Mouse (Mus musculus): ENCODE data around the gene Sh2d1b2. TPM values are rescaled to one million over a fixed set of nuclear protein-coding genes. Genes with fewer than 3 reads are reported as not detected.
A peak's percentile ranks its signal among the peaks of the same experiment; 100 is the strongest.

Gene Sh2d1b2
- total RNA-seq, 4 experiments from 2014 or later: not detected

- no peak for DNase-seq (ENCODE audit: low spot score in 2 of 2)
Measured at GRCm38 (mm10) chr1:170277016-170277415, 44.5 kb downstream of the Sh2d1b2 start, which contains the start of gene Sh2d1b1. Gene Sh2d1b1, plus strand, starts transcription at chr1:170277320.

DNA sequence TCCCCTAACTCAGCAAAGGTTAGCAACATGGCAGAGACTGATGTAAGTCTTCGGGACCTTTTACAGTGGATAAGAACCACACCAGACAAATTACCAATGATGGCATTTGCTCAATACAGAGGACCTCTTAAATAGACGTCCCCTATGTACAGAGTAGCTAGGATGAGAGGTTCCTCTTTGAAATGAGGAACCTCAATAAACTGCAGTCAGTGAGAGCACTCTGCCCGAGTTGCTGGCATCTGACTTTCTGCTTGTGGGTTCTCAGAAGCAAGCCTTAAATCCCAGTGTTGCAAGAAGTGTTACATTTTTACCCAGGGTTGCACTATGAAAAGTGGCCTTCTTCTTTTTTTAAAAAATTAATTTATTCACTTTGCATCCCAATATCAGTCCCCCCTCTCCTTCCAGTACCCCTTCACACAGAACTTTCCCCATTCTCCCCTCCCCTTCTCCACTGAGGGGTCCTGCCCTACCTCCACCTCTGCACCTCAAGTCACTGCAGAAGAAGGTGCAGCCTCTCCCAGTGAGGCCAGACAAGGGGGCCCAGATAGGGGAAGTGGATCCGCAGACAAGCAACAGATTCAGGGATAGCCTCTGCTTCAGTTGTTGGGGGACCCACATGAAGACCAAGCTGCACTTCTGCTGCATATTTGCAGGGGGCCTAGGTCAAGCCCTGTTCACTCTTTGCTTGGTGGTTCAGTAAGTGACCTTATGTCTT, 50.0 kb downstream of the Sh2d1b2 start:
- no peak for DNase-seq (ENCODE audit: low spot score in 2 of 2)

- DNase-seq (ENCODE audit: low spot score in 2 of 2): peak; percentile 33 to 36
Measured at GRCm38 (mm10) chr1:170292239-170292951, 59.8 kb downstream of the Sh2d1b2 start.

- no peak for DNase-seq (ENCODE audit: low spot score in 2 of 2)
Measured at GRCm38 (mm10) chr1:170293257-170293656, 60.7 kb downstream of the Sh2d1b2 start.

GRCm38 (mm10) chr1:170294786-170295570, 62.4 kb downstream of the Sh2d1b2 start:
- peak in 1 of 2 experiments; percentile 33 for DNase-seq (ENCODE audit: low spot score in 2 of 2)

GRCm38 (mm10) chr1:170299496-170299895, 66.9 kb downstream of the Sh2d1b2 start:
- no peak for DNase-seq (ENCODE audit: low spot score in 2 of 2)

GRCm38 (mm10) chr1:170301686-170302085, 69.1 kb downstream of the Sh2d1b2 start:
- peak in 1 of 2 experiments; percentile 2 for DNase-seq (ENCODE audit: low spot score in 2 of 2)

- peak in 1 of 2 experiments; percentile 1 for DNase-seq (ENCODE audit: low spot score in 2 of 2)
Measured at GRCm38 (mm10) chr1:170302456-170302855, 69.9 kb downstream of the Sh2d1b2 start.

- no peak for DNase-seq (ENCODE audit: low spot score in 2 of 2)
Measured at GRCm38 (mm10) chr1:170303103-170303502, 70.6 kb downstream of the Sh2d1b2 start.

Other genes starting within 250 kb of the Sh2d1b2 start
- 1 to 10 TPM; 5.4 to 8.3 (median 6.5) TPM for gene Ddr2, start 122.0 kb upstream of the Sh2d1b2 start, total RNA-seq (2022)
- 10 to 100 TPM; 55.4 to 72.9 (median 60.0) TPM for gene Uap1, start 57.8 kb upstream of the Sh2d1b2 start, total RNA-seq (2022)
- gene Uhmk1, start 17.4 kb upstream of the Sh2d1b2 start, total RNA-seq (2022): 100 to 1,000 TPM; 129 to 147 (median 140) TPM
- gene Sh2d1b1, start 44.6 kb downstream of the Sh2d1b2 start, total RNA-seq (2022): under 1 TPM in 2 of 4 experiments, not detected in 2; 0.15 to 0.23 TPM
- 1 to 10 TPM; 2.2 to 3.3 (median 3.0) TPM for gene Gm7694, start 73.6 kb downstream of the Sh2d1b2 start, total RNA-seq (2022)
- gene Spata46, start 76.1 kb downstream of the Sh2d1b2 start, total RNA-seq (2022): not detected

Measured in left cerebral cortex, adult 8-10 months (tissue).